Mouse (Mus musculus) midbrain, embryonic 10.5 days (tissue): Measurements from ENCODE around the gene Ddx55. TPM values are rescaled to one million over a fixed set of nuclear protein-coding genes. Genes with fewer than 3 reads are reported as not detected.
A peak's percentile ranks its signal among the peaks of the same experiment; 100 is the strongest.

Experiments used
- DNase-seq: peaks from one replicate; pipeline ENCODE4 v3.0.0-alpha.2; 2017; ENCODE audit warnings: low spot score
- H3K27ac ChIP-seq: fragments of 300-500 bp; sonication (generic); replicated peaks from 2 replicates; pipeline ENCODE4 v1.5.1; 2016; ENCODE audit warnings: mild to moderate bottlenecking
- H3K27me3 ChIP-seq: fragments of 300-500 bp; sonication (generic); 2 replicates; pipeline ENCODE4 v1.6.1; 2016; ENCODE audit warnings: low read depth, mild to moderate bottlenecking; ENCODE audit not compliant: poor library complexity, severe bottlenecking
- H3K36me3 ChIP-seq: fragments of 300-500 bp; sonication (generic); 2 replicates; pipeline ENCODE4 v1.6.1; 2016; ENCODE audit warnings: mild to moderate bottlenecking, moderate library complexity
- H3K4me1 ChIP-seq: fragments of 300-500 bp; sonication (generic); 2 replicates; pipeline ENCODE4 v1.6.1; 2016
- H3K4me3 ChIP-seq: fragments of 300-500 bp; sonication (generic); 2 replicates; pipeline ENCODE4 v1.5.1; 2016; ENCODE audit warnings: mild to moderate bottlenecking, moderate library complexity
- H3K9me3 ChIP-seq: fragments of 300-500 bp; sonication (generic); replicated peaks from 2 replicates; pipeline ENCODE4 v1.6.1; 2016; ENCODE audit warnings: mild to moderate bottlenecking
- WGBS: fragments of 180-500 bp; shearing (Covaris S2); methylation state at CpG from one replicate; pipeline ENCODE4 v1.1.7; 2016; 5-methylcytosine and 5-hydroxymethylcytosine counted together
- polyA plus RNA-seq: library from polyadenylated mRNA; unstranded; fragments of >200 nt; fragmentation: Nextera tagmentation; extraction: Ambion mirVana; gene quantifications from 2 replicates; pipeline ENCODE4 v1.2.1, GENCODE M21; 2016

Ddx55 gene
- polyA plus RNA-seq, 1 experiment from 2014 or later, result 19.1 TPM

- Histone ChIP-seq H3K27me3 (no peaks in the 10 kb centered on the region), H3K36me3 (peaks cover 35% of the 10 kb centered on the region), H3K4me1 (peaks cover 48% of the 10 kb centered on the region), H3K27ac (peak overlapping the region; percentile 66; the same call in 1 of the 2 replicates), H3K9me3 (no peaks in the 10 kb centered on the region; the same call in 1 of the 2 replicates), H3K4me3 (peak overlapping the region; percentile 90)
- WGBS, result 80% methylated on average over 4 of the region's 4 CpGs
- no peak for DNase-seq
Measured at GRCm38 (mm10) chr5:124528351-124528750, 24.3 kb upstream of the Ddx55 start.

GRCm38 (mm10) chr5:124528791-124529190 lies 23.9 kb upstream of the Ddx55 start:
- no peak for DNase-seq
- Histone ChIP-seq H3K27ac (peak overlapping the region; percentile 66), H3K4me1 (peaks cover 48% of the 10 kb centered on the region), H3K4me3 (peak overlapping the region; percentile 90), H3K9me3 (no peaks in the 10 kb centered on the region), H3K27me3 (no peaks in the 10 kb centered on the region), H3K36me3 (peaks cover 31% of the 10 kb centered on the region)
- 63% methylated on average over 9 of the region's 9 CpGs for WGBS

GRCm38 (mm10) chr5:124529191-124529651 lies 23.4 kb upstream of the Ddx55 start:
- H3K4me1 ChIP-seq, result peaks cover 48% of the 10 kb centered on the region
- H3K27ac ChIP-seq, result peak overlapping the region; percentile 66
- DNase-seq, result no peak
- peaks cover 26% of the 10 kb centered on the region for H3K36me3 ChIP-seq
- WGBS, result 52% methylated on average over 8 of the region's 8 CpGs
- H3K9me3 ChIP-seq, result no peaks in the 10 kb centered on the region
- H3K27me3 ChIP-seq, result no peaks in the 10 kb centered on the region
- peak overlapping the region; percentile 90 for H3K4me3 ChIP-seq

GRCm38 (mm10) chr5:124529697-124530096 lies 23.0 kb upstream of the Ddx55 start:
- 66% methylated on average over 8 of the region's 8 CpGs for WGBS
- DNase-seq, result no peak
- H3K4me1 ChIP-seq, result peaks cover 48% of the 10 kb centered on the region
- no peaks in the 10 kb centered on the region for H3K9me3 ChIP-seq
- peaks cover 21% of the 10 kb centered on the region for H3K36me3 ChIP-seq
- peak overlapping the region; percentile 66; the same call in 1 of the 2 replicates for H3K27ac ChIP-seq
- H3K4me3 ChIP-seq, result peak overlapping the region; percentile 90
- no peaks in the 10 kb centered on the region for H3K27me3 ChIP-seq

- H3K9me3 ChIP-seq, result no peaks in the 10 kb centered on the region
- H3K36me3 ChIP-seq, result peaks cover 12% of the 10 kb centered on the region
- no peaks in the 10 kb centered on the region for H3K27me3 ChIP-seq
- H3K27ac ChIP-seq, result peak within 1 kb of the TSS; percentile 96
- DNase-seq, result peak; percentile 93
- H3K4me1 ChIP-seq, result peaks cover 48% of the 10 kb centered on the region
- H3K4me3 ChIP-seq, result peak within 1 kb of the TSS; percentile 90
- under 1% methylated on average over 96 of the region's 96 CpGs for WGBS
Measured at GRCm38 (mm10) chr5:124530655-124531582, 21.7 kb upstream of the Ddx55 start, which contains the start of gene Rilpl1. Rilpl1 (minus strand) TSS chr5:124531391.

GRCm38 (mm10) chr5:124531583-124531930 lies 21.1 kb upstream of the Ddx55 start:
- no peaks in the 10 kb centered on the region for H3K9me3 ChIP-seq
- peaks cover 6% of the 10 kb centered on the region for H3K36me3 ChIP-seq
- peaks cover 50% of the 10 kb centered on the region for H3K4me1 ChIP-seq
- H3K4me3 ChIP-seq, result peak overlapping the region; percentile 90
- peak overlapping the region; percentile 96 for H3K27ac ChIP-seq
- DNase-seq, result no peak
- H3K27me3 ChIP-seq, result no peaks in the 10 kb centered on the region
- 10% methylated on average over 14 of the region's 14 CpGs for WGBS

GRCm38 (mm10) chr5:124532451-124532850 lies 20.2 kb upstream of the Ddx55 start:
- WGBS, result 39% methylated on average over 7 of the region's 7 CpGs
- Histone ChIP-seq H3K9me3 (no peaks in the 10 kb centered on the region), H3K4me3 (0 out of 2 replicates have a peak overlapping the region, but pooled peaks have one; percentile 90), H3K27me3 (no peaks in the 10 kb centered on the region), H3K27ac (peak overlapping the region; percentile 68), H3K4me1 (peaks cover 56% of the 10 kb centered on the region), H3K36me3 (no peaks in the 10 kb centered on the region)
- no peak for DNase-seq

GRCm38 (mm10) chr5:124535016-124535415 lies 17.6 kb upstream of the Ddx55 start:
- DNase-seq, result no peak
- Histone ChIP-seq H3K4me1 (peaks cover 35% of the 10 kb centered on the region), H3K27ac (no peak overlapping the region), H3K9me3 (no peaks in the 10 kb centered on the region), H3K36me3 (no peaks in the 10 kb centered on the region), H3K27me3 (no peaks in the 10 kb centered on the region), H3K4me3 (no peak overlapping the region)
- WGBS, result 75% methylated on average over 5 of the region's 5 CpGs

GRCm38 (mm10) chr5:124536776-124537175 lies 15.9 kb upstream of the Ddx55 start:
- H3K27ac ChIP-seq, result peak overlapping the region; percentile 46; the same call in 1 of the 2 replicates
- peak; percentile 42 for DNase-seq
- H3K27me3 ChIP-seq, result no peaks in the 10 kb centered on the region
- H3K4me3 ChIP-seq, result peak overlapping the region; percentile 39
- 7% methylated on average over 17 of the region's 17 CpGs for WGBS
- H3K36me3 ChIP-seq, result no peaks in the 10 kb centered on the region
- peaks cover 20% of the 10 kb centered on the region for H3K4me1 ChIP-seq
- H3K9me3 ChIP-seq, result no peaks in the 10 kb centered on the region

- 79% methylated on average over 16 of the region's 16 CpGs for WGBS
- Histone ChIP-seq H3K9me3 (no peaks in the 10 kb centered on the region), H3K4me3 (no peak overlapping the region), H3K36me3 (peaks cover 20% of the 10 kb centered on the region), H3K27ac (no peak overlapping the region), H3K27me3 (no peaks in the 10 kb centered on the region), H3K4me1 (peaks cover 20% of the 10 kb centered on the region)
- DNase-seq, result no peak
Measured at GRCm38 (mm10) chr5:124538813-124539792, 13.6 kb upstream of the Ddx55 start.

GRCm38 (mm10) chr5:124539905-124540304 lies 12.8 kb upstream of the Ddx55 start:
- H3K27me3 ChIP-seq, result no peaks in the 10 kb centered on the region
- no peaks in the 10 kb centered on the region for H3K9me3 ChIP-seq
- H3K27ac ChIP-seq, result peak overlapping the region; percentile 90
- peak overlapping the region; percentile 98 for H3K4me3 ChIP-seq
- H3K36me3 ChIP-seq, result peaks cover 28% of the 10 kb centered on the region
- WGBS, result 67% methylated on average over 4 of the region's 4 CpGs
- peaks cover 20% of the 10 kb centered on the region for H3K4me1 ChIP-seq
- DNase-seq, result no peak

- Histone ChIP-seq H3K36me3 (peaks cover 32% of the 10 kb centered on the region), H3K4me3 (peak within 1 kb of the TSS; percentile 98), H3K27me3 (no peaks in the 10 kb centered on the region), H3K27ac (peak within 1 kb of the TSS; percentile 90), H3K4me1 (peaks cover 20% of the 10 kb centered on the region), H3K9me3 (no peaks in the 10 kb centered on the region)
- peak; percentile 94 for DNase-seq
- under 1% methylated on average over 35 of the region's 35 CpGs for WGBS
Measured at GRCm38 (mm10) chr5:124540383-124540786, 12.3 kb upstream of the Ddx55 start, which contains the start of gene Tmed2. Tmed2 (plus strand) TSS chr5:124540695.
